Mouse (Mus musculus) midbrain, embryonic 14.5 days (tissue): Measurements from ENCODE around the gene Tacr2. TPM values are rescaled to one million over a fixed set of nuclear protein-coding genes. Genes with fewer than 3 reads are reported as not detected.
A peak's percentile ranks its signal among the peaks of the same experiment; 100 is the strongest.

Experiments
- ATAC-seq: fragments of 200-750 bp; cut with Nextera tagmentation; 2 replicates; pipeline ENCODE4 v1.8.0; 2017; ENCODE audit warnings: moderate number of reproducible peaks, moderate library complexity; ENCODE audit not compliant: low FRiP score, low TSS enrichment
- DNase-seq: peaks from one replicate; pipeline ENCODE4 v3.0.0-alpha.2; 2015
- H3K27ac ChIP-seq: fragments of 300-500 bp; sonication (generic); replicated peaks from 2 replicates; pipeline ENCODE4 v1.5.1; 2014; ENCODE audit warnings: mild to moderate bottlenecking, low read depth, low read length, moderate library complexity
- H3K27me3 ChIP-seq: fragments of 300-500 bp; sonication (generic); 2 replicates; pipeline ENCODE4 v1.6.1; 2014; ENCODE audit warnings: low read length, control low read depth, mixed read lengths; ENCODE audit not compliant: control insufficient read depth, insufficient read depth
- H3K36me3 ChIP-seq: fragments of 300-500 bp; sonication (generic); 2 replicates; pipeline ENCODE4 v1.6.1; 2014; ENCODE audit warnings: low read length, control low read depth; ENCODE audit not compliant: control insufficient read depth, insufficient read depth
- H3K4me1 ChIP-seq: fragments of 300-500 bp; sonication (generic); 2 replicates; pipeline ENCODE4 v1.6.1; 2014; ENCODE audit warnings: mild to moderate bottlenecking, antibody characterized with exemption, low read length, control low read depth; ENCODE audit not compliant: control insufficient read depth, insufficient read depth
- H3K4me2 ChIP-seq: fragments of 300-500 bp; sonication (generic); 2 replicates; pipeline ENCODE4 v1.6.1; 2014; ENCODE audit warnings: mild to moderate bottlenecking, low read length, moderate library complexity
- H3K4me3 ChIP-seq: fragments of 300-500 bp; sonication (generic); replicated peaks from 2 replicates; pipeline ENCODE4 v1.5.1; 2014; ENCODE audit warnings: low read depth, low read length
- H3K9ac ChIP-seq: fragments of 300-500 bp; sonication (generic); replicated peaks from 2 replicates; pipeline ENCODE4 v1.6.1; 2014; ENCODE audit warnings: mild to moderate bottlenecking, low read length, moderate library complexity
- H3K9me3 ChIP-seq: fragments of 300-500 bp; sonication (generic); 2 replicates; pipeline ENCODE4 v1.6.1; 2016; ENCODE audit warnings: low read length, control low read depth, mixed read lengths; ENCODE audit not compliant: control insufficient read depth
- WGBS: fragments of 180-500 bp; shearing (Covaris S2); extraction: QIAGEN DNeasy Blood & Tissue Kit; methylation state at CpG from one replicate; pipeline ENCODE4 v1.1.7; 2014; 5-methylcytosine and 5-hydroxymethylcytosine counted together
- polyA plus RNA-seq: library from polyadenylated mRNA; unstranded; fragments of >200 nt; fragmentation: Nextera tagmentation; extraction: Ambion mirVana; gene quantifications from 2 replicates; pipeline ENCODE4 v1.2.1, GENCODE M21; 2014

The Tacr2 gene
- polyA plus RNA-seq, 1 experiment from 2014 or later: not detected

- H3K27ac ChIP-seq: no peak overlapping the region
- 2% methylated on average over 13 of the region's 13 CpGs for WGBS
- H3K36me3 ChIP-seq: no peaks in the 10 kb centered on the region
- H3K4me3 ChIP-seq: peak overlapping the region; percentile 60
- no peaks in the 10 kb centered on the region for H3K9me3 ChIP-seq
- ATAC-seq (no peak; the same call in 1 of the 2 replicates), DNase-seq (no peak)
- peak overlapping the region; percentile 94 for H3K4me2 ChIP-seq
- peaks cover 10% of the 10 kb centered on the region; the same call in 1 of the 2 replicates for H3K4me1 ChIP-seq
- H3K9ac ChIP-seq: 0 out of 2 replicates have a peak overlapping the region, but pooled peaks have one; percentile 27
- no peaks in the 10 kb centered on the region for H3K27me3 ChIP-seq
Observed at GRCm38 (mm10) chr10:62231395-62231732, 20.9 kb upstream of the Tacr2 start.

DNA sequence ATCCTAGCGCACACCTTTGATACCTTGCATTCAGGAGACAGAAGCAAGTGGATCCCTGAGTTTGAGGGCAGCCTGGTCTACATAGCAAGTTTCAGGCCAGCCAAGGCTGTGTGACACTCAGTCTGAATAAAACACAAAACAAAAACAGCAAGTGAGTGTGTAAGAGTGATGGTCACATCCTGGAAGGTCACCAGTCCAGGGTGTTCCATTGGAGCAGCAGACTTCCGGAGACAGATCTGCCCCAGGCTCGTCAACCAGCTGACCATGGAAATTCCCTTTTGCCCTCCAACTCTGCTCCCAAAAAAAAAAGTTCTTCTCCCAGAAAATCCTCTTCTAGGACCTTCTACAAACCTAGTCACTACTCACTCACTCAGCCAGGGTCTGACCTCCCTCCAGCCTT is 20.4 kb upstream of the Tacr2 start:
- H3K36me3 ChIP-seq: no peaks in the 10 kb centered on the region
- H3K27ac ChIP-seq: no peak overlapping the region
- WGBS: 87% methylated on average over 3 of the region's 3 CpGs
- no peak overlapping the region for H3K9ac ChIP-seq
- ATAC-seq: no peak
- H3K27me3 ChIP-seq: no peaks in the 10 kb centered on the region
- H3K9me3 ChIP-seq: no peaks in the 10 kb centered on the region
- H3K4me1 ChIP-seq: peaks cover 10% of the 10 kb centered on the region; the same call in 1 of the 2 replicates
- no peak for DNase-seq
- no peak overlapping the region for H3K4me3 ChIP-seq
- H3K4me2 ChIP-seq: peak overlapping the region; percentile 94; the same call in 1 of the 2 replicates

DNA sequence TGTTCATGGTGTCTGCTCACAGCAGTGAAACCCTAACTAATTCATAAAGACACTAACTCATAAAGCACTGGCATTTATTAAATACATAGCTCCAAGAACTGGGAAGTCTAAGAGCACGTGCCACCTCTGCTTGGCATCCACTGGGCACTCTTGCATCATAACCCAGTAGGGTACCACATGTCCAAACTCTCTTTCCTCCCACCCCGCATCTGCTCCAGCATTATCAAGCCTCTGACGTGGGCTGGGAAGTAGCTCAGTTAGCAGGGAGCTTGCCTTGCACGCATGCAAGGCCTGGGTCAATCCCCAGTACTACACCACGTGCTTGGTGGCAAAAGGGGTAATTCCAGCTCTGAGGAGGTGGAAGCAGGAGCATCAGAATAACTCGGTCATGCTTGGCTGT is 16.1 kb upstream of the Tacr2 start:
- no peaks in the 10 kb centered on the region for H3K27me3 ChIP-seq
- ATAC-seq (no peak), DNase-seq (no peak)
- no peak overlapping the region for H3K9ac ChIP-seq
- H3K9me3 ChIP-seq: no peaks in the 10 kb centered on the region
- no peak overlapping the region for H3K4me2 ChIP-seq
- 88% methylated on average over 6 of the region's 6 CpGs for WGBS
- no peaks in the 10 kb centered on the region for H3K36me3 ChIP-seq
- H3K4me3 ChIP-seq: no peak overlapping the region
- H3K4me1 ChIP-seq: 0 out of 2 replicates have a peak, but pooled peaks cover 3% of the 10 kb centered on the region
- no peak overlapping the region for H3K27ac ChIP-seq

GRCm38 (mm10) chr10:62237205-62237604 is 15.0 kb upstream of the Tacr2 start:
- Histone ChIP-seq H3K9me3 (no peaks in the 10 kb centered on the region), H3K27ac (no peak overlapping the region), H3K27me3 (no peaks in the 10 kb centered on the region), H3K36me3 (no peaks in the 10 kb centered on the region), H3K4me1 (no peaks in the 10 kb centered on the region), H3K4me3 (no peak overlapping the region), H3K4me2 (no peak overlapping the region), H3K9ac (no peak overlapping the region)
- DNase-seq: no peak
- ATAC-seq: no peak
- 82% methylated on average over 10 of the region's 10 CpGs for WGBS

- H3K27me3 ChIP-seq: no peaks in the 10 kb centered on the region
- H3K36me3 ChIP-seq: no peaks in the 10 kb centered on the region
- no peak overlapping the region for H3K4me2 ChIP-seq
- WGBS: 92% methylated on average over 3 of the region's 3 CpGs
- no peak overlapping the region for H3K27ac ChIP-seq
- H3K9me3 ChIP-seq: no peaks in the 10 kb centered on the region
- DNase-seq (no peak), ATAC-seq (no peak)
- no peak overlapping the region for H3K4me3 ChIP-seq
- H3K4me1 ChIP-seq: no peaks in the 10 kb centered on the region
- H3K9ac ChIP-seq: no peak overlapping the region
Observed at GRCm38 (mm10) chr10:62238688-62239087, 13.6 kb upstream of the Tacr2 start.

- no peak for ATAC-seq
- DNase-seq: no peak
- WGBS: 46% methylated on average over 6 of the region's 6 CpGs
- H3K9ac ChIP-seq: no peak overlapping the region
- H3K4me2 ChIP-seq: no peak overlapping the region
- H3K36me3 ChIP-seq: no peaks in the 10 kb centered on the region
- H3K9me3 ChIP-seq: no peaks in the 10 kb centered on the region
- H3K27me3 ChIP-seq: no peaks in the 10 kb centered on the region
- no peak overlapping the region for H3K4me3 ChIP-seq
- no peaks in the 10 kb centered on the region for H3K4me1 ChIP-seq
- no peak overlapping the region for H3K27ac ChIP-seq
Observed at GRCm38 (mm10) chr10:62239270-62239669, 13.0 kb upstream of the Tacr2 start.

- no peak overlapping the region for H3K4me2 ChIP-seq
- ATAC-seq: no peak
- DNase-seq: no peak
- H3K9ac ChIP-seq: no peak overlapping the region
- H3K4me1 ChIP-seq: no peaks in the 10 kb centered on the region
- no peaks in the 10 kb centered on the region for H3K36me3 ChIP-seq
- no peak overlapping the region for H3K4me3 ChIP-seq
- H3K27me3 ChIP-seq: no peaks in the 10 kb centered on the region
- no peak overlapping the region for H3K27ac ChIP-seq
- WGBS: 90% methylated on average over 10 of the region's 10 CpGs
- H3K9me3 ChIP-seq: no peaks in the 10 kb centered on the region
Observed at GRCm38 (mm10) chr10:62242358-62242757, 9.9 kb upstream of the Tacr2 start.

GRCm38 (mm10) chr10:62242896-62243295 is 9.3 kb upstream of the Tacr2 start:
- Histone ChIP-seq H3K27ac (no peak overlapping the region), H3K4me2 (no peak overlapping the region), H3K9me3 (no peaks in the 10 kb centered on the region), H3K36me3 (no peaks in the 10 kb centered on the region), H3K4me3 (no peak overlapping the region), H3K27me3 (no peaks in the 10 kb centered on the region), H3K4me1 (no peaks in the 10 kb centered on the region), H3K9ac (no peak overlapping the region)
- 56% methylated on average over 13 of the region's 13 CpGs for WGBS
- DNase-seq: peak; percentile 73
- no peak for ATAC-seq

- no peak for ATAC-seq
- Histone ChIP-seq H3K27me3 (no peaks in the 10 kb centered on the region), H3K4me3 (no peak overlapping the region), H3K4me1 (no peaks in the 10 kb centered on the region), H3K9me3 (no peaks in the 10 kb centered on the region), H3K36me3 (no peaks in the 10 kb centered on the region), H3K27ac (no peak overlapping the region), H3K4me2 (no peak overlapping the region), H3K9ac (no peak overlapping the region)
- no peak for DNase-seq
- WGBS: 93% methylated on average over 9 of the region's 9 CpGs
Observed at GRCm38 (mm10) chr10:62244067-62244466, 8.2 kb upstream of the Tacr2 start.
